Mouse (Mus musculus) thymus, postnatal 4 days (tissue): ENCODE results near the gene Nfya.
"Not testable (repeated sequence)": the region's sequence is repeated elsewhere in the genome, so short reads cannot be mapped to it uniquely, and the experiment has no call there.

ENCODE experiments used
- DNase-seq: peaks from one replicate; pipeline ENCODE4 v3.0.0; 2021

Gene Nfya

DNA sequence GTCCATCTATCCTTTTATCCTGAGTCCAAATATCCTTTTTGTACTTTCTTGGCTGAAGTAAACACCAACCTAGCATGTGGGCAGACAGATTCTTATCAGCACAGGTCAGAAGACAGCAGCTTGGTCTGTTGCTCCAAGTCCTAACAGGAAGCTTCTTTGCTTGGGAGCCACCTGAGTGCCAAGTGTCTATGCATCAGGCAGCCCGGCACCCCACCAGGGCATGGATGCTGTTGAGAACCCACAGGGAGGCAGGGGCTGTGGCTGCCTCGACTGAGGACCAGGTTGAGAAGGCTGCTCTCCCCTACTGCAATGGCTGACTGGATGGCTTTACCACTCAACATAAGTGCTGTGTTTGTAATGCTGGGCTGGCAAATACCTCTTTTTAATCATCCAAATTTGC is 21.0 kb downstream of the Nfya start:
- no peak for DNase-seq

DNA sequence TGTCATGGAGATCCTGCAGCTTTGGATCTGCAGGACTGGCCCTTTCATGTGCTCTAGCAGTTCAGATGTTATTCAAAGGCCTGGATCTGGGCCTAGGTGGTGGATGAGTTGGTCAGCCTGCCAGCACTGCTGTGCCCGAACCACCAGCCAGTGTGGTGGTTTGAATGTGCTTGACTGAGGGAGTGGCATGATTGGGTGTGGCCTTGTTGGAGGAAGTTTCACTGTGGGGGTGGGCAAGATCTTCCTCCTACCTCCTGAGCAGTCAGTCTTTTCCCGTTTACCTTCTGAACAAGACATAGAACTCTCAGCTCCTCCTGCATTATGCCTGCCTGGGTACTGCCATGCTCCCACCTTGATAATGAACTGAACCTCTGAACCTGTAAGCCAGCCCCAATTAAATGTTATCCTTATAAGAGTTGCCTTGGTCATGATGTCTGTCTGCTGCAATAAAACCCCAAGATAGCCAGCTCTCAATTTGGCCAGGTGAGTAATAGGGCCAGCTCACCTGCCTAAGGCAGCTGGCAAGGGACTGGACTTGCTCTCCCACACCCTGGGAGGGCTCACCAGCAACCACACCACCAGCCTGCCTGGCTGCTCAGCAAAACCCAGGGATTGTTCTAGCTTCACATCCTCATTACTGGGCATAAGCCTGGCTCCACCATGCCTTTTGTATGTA is 23.8 kb downstream of the Nfya start:
- DNase-seq = no peak

DNA sequence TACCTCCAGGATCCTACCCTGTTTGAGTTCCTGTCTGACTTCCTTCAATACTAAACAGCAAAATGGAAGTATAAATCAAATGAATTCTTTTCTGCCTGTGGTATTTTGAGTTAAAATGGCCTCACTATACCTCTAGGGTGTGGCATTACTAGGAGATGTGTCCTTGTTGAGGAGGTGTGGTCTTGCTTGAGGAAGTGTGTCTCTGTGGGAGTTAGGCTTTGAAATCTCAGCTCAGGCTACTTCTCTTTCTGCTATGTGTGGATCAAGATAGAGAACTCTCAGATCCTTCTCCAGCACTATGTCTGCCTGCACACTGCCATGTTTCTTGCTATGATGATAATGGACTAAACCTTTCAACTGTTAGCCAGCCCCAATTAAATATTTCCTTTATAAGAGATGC is 30.7 kb downstream of the Nfya start:
- no peak for DNase-seq

DNA sequence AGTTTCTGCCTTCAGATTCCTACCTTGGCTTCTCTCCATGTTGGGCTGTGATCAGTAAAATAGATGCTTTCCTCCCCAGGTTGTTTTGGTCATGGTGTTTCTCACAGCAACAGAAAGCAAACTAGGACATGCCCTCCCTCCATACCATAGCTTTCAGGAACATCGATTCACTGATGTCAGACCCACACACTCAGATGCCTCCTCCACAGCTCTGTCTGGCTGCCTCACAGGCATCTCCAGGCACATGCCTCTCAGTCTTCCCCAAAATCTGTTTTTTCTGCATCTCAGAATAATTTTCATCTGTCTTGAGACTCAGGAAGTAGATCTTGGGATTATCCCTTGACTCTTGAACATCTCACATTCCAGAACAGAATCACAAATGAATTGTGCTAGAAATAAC is 33.6 kb downstream of the Nfya start:
- DNase-seq = no peak

DNA sequence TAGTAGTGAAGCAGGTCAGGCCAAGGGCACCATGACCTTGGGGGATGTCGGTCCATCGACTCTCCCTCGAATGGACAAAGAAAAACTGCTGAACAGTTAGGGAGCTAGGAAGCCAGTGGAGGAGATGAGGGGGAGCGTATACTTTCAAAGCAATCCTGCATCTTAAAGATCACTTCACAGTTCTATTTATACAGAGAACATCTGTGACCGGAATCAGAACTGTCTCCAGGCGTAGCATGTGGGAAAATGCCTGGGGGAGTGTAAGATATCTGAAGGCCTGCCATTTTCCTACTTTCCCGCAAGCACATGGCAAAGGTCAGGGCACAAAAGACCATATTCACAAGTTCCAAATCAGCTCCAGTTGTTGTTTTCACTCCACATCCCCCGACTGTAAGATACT is 36.7 kb downstream of the Nfya start:
- DNase-seq = no peak

DNA sequence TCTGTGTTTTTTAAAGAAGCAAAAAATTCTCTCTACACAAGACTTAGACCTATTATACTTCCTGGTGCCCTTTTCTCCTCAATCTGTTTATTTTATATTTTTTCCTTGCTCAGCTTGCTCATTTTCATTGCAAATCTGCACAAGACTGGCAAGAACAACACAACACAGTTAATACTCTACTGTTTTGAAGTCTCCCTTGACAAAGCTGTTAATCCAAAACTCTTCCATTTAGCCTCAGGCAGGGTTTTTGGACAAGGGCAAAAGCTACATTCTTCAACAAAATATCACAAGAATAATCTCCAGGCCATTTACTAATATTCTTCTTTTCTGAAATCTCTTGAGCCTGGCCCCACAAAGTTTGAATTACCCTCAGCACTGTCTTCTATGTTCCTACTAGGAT is 38.1 kb downstream of the Nfya start:
- no peak for DNase-seq

DNA sequence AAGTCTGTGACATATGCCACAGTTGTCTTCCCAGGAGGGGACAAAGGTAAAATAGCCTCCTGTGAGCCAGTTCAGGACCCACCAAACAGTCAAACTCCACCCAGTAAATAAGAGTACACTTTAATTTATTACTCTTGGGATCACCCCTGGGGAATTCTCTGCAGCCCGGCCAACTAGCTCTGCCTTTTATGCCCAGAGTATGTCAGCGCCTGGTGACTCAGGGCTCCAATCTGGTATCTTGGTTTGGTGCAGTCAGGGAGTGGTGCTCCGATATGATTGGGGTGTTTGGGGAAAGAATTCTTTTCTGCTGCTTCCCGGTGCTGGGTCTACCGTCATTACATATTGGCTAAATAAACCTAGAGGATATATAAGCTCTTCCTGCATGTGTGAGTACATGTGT is 42.9 kb downstream of the Nfya start:
- DNase-seq = no peak

DNA sequence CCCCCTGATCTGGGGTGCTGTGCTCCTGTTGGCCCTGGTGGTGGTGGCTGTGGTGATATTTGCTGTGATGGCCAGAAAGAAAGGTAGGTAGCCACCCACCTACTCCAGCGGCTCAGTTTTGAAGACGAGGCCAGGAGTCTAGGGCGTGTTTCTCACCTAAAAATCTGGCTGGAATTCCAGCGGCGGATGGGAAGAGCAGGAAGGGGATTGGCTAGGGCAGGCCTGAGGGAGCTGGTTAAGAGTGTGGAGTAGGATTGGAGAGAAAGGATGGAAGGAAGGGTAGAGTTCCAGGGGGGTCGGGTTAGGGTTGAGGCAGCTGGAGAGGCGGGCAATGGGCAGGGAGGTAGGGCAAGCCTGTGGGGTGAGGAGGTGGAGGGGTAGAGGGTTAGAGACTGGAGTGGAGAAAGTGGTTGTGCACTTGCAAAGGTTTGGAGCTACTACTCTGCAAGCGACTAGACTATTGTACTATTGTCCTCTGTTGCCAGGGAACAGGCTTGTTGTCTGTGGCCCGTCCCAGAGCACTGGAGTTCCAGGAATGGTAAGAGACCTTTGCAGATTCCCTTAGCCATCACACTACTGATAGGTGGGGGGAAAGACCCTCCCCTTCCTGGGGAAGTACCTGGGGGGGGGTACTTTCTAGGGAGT is 44.1 kb downstream of the Nfya start:
- no peak for DNase-seq

DNA sequence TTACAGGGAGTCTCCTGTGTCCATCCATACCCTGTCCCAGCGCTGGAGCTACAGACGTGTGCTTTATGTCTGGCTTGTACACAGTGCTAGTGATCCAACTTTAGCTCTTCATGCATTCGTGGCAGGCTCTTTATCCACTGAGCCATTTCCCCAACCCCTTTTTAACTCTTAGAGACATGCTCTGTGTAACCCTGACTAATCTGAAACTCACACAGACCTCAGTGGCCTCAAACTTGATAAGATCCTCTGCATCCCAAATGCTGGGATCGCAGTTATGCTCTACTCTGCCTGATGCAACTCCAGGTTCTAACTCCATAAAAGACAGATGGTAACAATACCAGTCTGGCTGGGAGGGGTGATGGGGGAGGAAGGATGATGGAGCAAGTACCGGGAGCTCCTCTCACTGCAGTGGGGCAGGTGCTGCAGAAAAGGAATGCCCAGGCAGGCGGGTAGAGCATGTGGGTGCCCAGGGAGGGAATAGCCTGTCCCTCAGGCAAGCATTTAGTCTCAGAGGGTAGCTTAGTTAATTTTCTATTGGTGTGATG is 46.2 kb downstream of the Nfya start:
- no peak for DNase-seq

DNA sequence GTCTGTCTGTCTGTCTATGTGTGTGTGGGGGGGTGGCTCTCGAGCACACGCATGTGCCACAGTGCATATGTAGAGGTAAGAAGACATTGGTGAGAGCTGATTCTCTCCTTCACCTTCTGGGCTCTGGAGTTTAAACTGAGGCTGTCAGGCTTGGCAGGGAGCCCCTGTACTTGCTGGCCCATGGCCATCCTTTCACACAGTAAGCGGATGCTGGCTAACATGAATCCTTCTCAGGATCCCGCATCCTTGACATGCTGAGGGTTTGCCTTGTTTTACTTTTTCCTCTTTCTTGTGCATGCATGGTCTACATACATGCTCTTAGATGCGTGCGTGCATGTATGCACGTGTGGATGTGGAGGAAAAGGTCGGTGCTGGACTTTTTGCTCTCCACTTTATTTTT is 46.7 kb downstream of the Nfya start:
- DNase-seq = no peak

DNA sequence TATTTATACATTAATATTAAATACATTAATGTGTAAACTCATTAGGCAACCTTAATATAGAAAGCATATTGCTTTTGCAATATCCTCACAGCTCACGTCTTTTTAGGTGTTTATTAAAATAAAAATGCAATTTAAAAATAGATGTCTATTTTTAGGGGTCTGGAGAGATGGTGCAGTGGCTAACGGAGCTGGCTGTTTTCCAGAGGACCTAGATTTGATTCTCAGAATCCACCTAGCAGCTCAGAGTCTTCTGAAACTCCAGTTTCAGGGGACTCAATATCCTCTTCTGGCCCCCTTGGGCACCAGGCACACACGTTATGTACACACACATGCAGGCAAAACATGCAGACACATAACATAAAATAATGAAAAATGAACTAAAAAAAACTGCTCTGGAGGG is 47.4 kb downstream of the Nfya start:
- no peak for DNase-seq

DNA sequence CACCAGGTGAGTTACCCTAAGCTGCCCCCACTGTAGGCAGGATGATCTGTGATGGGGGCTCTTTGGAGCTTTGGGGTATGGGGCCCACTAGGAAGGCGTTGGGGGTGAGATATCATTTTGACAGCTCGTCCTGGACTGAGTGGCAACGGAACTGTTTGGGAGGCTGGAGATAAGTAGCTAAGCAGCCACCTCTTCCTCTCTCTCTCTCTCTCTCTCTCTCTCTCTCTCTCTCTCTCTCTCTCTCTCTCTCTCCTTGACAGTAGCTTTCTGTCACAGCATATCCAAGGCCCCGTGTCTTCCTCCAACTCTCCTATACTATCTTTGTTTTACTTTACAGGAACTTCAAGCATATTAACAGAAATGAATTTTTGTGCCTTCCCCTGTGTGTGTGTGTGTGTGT is 49.2 kb downstream of the Nfya start:
- DNase-seq = no peak

DNA sequence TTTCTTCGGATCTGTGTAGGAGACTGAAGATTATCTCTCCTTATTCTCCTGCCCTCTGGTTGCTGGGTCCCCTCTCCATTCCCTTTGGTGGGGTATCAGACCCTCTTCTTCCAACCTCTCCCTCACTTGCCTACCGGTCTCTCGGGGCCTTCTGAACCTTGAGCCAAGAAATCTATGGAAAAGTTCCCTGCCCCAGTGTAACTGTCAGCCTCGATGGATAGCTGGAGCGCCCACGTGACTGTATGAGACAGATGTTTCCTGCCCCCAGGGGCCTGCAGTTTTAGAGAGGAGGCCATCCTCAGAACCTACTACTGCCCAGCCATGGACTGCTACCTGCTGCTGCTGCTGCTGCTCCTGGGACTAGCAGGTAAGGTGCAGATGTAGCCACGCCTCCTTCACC is 50.1 kb downstream of the Nfya start, which contains the start of gene Treml1:
TSS of gene Treml1 (plus strand) at position 301 of the 400 bp plus-strand sequence.
- DNase-seq = no peak

DNA sequence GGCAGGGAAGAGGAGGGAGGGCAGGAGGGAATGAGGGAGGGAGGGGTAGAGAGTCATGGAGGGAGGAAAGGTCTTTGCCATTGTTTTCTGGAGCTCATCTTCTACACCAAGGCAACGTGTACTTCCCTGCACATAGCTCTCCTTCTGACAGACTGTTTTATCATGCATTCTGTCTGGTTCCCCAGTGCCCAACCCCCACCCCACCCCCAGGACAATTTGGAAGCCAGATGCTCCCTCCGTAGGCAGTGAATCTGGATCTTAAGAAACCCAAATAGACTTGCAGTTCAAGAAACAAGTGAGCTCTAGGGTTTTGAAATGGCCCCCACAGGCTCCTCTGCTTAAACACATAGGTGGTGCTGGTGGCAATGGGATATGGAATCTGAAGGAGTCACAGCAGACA is 51.8 kb downstream of the Nfya start:
- no peak for DNase-seq

DNA sequence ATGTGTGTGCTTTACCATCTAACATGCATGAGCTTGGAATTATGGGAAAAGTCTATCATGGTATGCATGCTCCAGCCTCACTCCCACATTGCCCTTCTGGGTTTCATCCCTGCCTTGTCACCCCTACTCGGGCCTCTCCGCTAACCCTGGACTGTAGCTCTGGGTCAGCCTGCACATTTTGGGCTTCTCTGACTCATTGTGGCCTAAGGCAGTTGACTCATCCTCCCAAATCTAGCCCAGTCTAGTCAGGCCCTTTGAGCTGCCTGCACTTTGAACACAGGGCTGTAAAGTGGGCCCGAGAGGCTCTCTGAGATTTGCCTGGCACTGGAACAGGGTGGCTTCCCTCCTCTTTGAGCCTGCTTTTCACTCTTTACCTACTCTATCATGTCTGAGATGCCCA is 53.9 kb downstream of the Nfya start:
- no peak for DNase-seq

DNA sequence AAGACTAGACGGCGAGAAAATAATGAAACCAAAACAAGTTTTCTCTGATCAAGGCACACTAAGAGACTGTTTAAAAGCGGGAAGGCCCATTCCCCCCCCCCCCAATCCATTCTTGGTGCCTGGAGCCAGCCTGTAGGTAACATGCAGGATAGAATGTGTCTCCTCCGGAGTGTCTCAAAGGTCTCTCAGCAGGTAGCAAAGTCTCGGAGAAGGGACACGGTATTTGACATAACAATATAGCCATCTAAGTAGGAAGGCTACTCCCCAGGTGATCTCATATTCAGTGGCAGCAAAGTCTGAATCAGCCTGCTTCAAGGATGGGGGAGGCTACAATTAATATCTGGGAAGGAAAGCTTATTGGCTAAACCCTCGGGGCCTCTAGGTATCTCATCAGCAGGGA is 56.7 kb downstream of the Nfya start:
- DNase-seq = not testable (repeated sequence)

DNA sequence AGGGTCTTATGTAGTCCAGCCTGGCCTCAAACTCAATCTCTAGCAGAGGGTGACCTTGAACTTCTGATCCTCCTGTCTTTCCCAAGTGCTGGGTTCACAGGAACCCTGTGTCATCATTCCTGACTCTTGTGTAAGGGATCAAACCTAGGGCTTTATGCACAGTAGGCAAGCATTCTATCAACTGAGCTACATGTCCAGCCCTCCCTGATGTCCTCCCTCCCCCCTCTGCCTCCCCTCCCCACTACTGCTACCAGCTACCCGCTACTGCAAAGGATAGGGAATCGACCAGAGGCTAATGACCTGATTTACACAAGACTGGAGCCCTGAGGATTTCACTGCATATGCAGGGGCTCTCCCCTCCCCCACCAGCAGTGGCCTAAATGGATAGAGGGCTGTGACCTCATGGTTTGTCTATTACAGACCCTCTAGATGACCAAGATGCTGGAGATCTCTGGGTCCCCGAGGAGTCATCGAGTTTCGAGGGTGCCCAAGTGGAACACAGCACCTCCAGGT is 59.0 kb downstream of the Nfya start:
- no peak for DNase-seq

DNA sequence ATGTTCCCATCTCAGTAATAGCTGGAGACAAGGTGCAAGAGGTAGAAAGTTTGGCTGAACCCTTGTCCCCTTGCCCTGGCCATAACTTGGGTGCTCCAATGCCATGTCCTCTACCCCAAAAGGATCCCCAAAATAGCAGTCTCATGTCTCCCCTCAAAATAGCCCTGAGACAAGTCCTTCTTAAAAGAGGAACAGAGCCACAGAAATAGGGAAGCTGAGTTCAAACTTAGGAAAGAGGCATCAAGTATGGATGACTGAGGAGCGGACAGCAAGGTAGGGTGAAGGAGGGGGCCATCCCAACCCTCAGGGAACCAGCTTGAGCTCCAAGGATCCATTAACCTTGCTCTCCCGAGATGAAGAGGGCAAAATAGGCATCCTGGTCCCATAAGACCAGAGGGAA is 62.4 kb downstream of the Nfya start:
- DNase-seq = no peak

DNA sequence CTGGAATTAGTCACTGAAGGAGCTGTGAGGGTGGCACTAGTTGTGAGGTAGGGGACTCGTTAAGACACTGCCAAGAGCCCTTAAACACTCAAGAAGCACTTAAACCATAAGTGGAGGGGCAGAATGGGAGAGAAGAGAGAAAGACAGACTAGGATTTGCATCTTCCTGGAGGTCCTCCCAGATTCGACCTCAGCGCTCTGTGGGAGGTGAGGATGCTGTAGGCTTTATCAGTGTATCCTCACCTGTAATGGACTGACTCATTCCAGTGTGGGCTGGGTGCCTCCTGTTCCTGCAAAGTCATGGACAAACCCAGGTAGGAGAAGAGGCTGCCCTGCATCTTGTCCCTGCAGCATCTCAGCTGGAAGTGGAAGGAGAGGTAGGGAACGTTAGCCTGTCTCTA is 62.9 kb downstream of the Nfya start:
- no peak for DNase-seq

DNA sequence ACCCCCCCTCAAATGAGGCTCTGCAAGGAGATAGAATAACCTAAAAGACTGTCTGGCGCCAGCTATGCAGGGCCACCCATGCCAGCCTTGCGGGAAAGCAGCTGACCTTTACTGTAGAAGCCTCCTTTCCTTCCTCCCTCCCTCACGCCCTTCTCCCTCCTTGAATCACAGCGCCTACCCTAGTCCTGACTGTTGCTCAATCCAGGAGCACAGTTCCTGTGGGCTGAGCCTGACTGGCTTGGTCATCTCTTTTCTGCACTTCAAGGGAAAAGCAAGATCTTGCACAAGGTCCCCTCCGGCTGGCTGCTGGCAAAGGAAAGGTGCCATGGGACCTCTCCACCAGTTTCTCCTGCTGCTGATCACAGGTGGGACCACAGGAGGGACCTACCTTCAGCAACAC is 63.5 kb downstream of the Nfya start, which contains the start of gene Trem2:
TSS of gene Trem2 (plus strand) at position 171 of the 400 bp plus-strand sequence.
- DNase-seq = no peak

DNA sequence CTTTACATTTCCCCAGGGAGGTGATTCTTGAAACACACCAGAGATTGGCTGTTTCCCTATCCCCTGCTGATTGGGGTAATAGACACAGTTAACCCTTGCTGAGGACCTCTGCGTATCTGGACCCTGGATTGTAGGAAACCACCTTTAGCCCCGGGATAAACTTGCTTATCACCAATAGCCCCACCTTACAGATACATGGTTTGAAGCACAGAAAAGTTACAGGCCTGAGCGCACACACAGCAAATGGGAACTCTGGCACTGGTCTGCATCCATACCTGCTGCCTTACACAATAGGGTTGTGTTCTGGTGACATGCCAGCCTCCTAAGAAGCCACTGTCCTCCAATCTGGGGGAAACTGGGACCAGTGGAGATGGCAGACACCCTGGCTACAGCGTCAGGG is 63.9 kb downstream of the Nfya start:
- DNase-seq = no peak

DNA sequence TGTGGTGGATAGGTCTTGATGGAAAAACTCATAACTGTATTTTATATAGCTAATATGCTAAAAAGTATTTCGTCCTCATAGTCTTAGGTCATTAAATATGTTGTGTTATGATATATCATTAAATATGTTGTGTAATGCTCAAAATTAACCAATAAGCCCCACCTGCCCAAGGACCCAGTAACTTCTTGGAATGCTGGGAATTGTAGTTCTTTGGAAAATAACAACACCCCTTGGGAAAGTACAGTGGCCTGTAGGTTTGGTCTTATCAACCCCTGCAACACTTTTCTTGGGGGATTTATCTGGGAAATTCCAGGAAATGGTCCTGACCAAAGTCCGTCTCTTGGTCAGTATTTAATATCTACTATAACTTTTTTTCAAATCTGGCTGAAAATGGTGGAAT is 66.6 kb downstream of the Nfya start:
- no peak for DNase-seq

DNA sequence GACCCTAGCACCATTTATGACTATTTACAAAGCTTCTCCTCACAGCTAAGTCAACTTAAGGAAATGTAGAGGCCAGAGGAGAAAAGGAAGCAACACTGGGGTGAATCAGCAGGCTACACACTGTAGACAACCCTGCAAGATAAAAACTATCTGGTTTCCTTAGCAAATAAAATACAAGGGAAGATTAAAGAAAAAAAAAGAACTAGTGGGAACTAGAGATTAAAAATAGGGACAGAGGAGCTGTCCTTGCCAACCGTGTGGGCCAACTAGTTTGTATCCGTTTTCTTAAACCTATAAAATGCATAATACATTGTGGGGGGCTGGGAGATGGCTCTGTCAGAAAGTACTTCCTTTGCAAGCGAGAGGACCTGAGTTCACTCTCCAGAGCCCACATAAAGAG is 67.8 kb downstream of the Nfya start:
- no peak for DNase-seq

DNA sequence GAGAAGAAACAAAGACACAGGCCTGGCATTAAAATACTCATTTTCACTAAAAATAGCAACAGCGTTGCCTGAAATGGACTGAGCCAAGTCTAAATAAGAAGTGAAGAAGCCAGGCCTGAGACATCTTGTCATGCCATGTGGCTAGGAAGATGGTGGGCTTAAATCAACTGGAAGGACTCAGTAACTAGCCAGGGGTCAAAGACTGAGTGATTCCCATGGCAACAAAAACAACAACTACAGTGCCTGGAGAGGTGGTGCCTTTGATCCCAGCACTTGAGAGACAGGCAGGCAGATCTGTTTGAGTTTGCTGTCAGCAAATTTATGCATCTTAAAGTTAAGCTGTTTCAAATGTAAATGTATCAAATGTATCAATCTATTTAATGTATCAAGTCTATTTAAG is 69.4 kb downstream of the Nfya start:
- no peak for DNase-seq
